Mouse (Mus musculus): ENCODE data around the gene Tle1. TPM values are rescaled to one million over a fixed set of nuclear protein-coding genes. Genes with fewer than 3 reads are reported as not detected.

The Tle1 gene
- 8.4 TPM for polyA plus RNA-seq (2021)

GRCm38 (mm10) chr4:72200559-72201409 is at the start of gene Tle1:
Gene Tle1 (minus strand): TSS chr4:72200919.
- CTCF ChIA-PET: no interaction called here

GRCm38 (mm10) chr4:72233584-72234219 is 33.0 kb upstream of the Tle1 start:
- in situ Hi-C loops (cut with MboI; ENCODE audit: low pct_unique_long_range_greater_than_20kb): no loop called here
- no peak for DNase-seq (ENCODE audit: low read depth, low spot score)
- no peaks in the 10 kb centered on the region for H3K27me3 ChIP-seq
- ChIA-PET CTCF (no interaction called here), POLR2A (no interaction called here)
- ATAC-seq: no peak
- TF ChIP-seq CTCF (IDR thresholded peaks at IDR 0.05): no peak

More at GRCm38 (mm10) chr4:72200559-72201409, at the start of gene Tle1:
- peak; percentile 92 for ATAC-seq
- in situ Hi-C loops (cut with MboI; ENCODE audit: low pct_unique_long_range_greater_than_20kb): no loop called here
- DNase-seq (ENCODE audit: low read depth, low spot score): peak; percentile 71
- no peak for TF ChIP-seq CTCF (IDR thresholded peaks at IDR 0.05)
- POLR2A ChIA-PET: interaction anchor here (1.4 kb wide), 1 partner anchor 40 kb away, joined by 4 read pairs; no protein-coding TSS in a partner anchor
- peaks cover 5% of the 10 kb centered on the region for H3K27me3 ChIP-seq

GRCm38 (mm10) chr4:72232206-72232605 is 31.5 kb upstream of the Tle1 start:
- ATAC-seq (no peak), DNase-seq (ENCODE audit: low read depth, low spot score) (no peak)
- TF ChIP-seq CTCF (IDR thresholded peaks at IDR 0.05): no peak
- CTCF ChIA-PET: no interaction called here
- no peaks in the 10 kb centered on the region for H3K27me3 ChIP-seq
- POLR2A ChIA-PET: no interaction called here
- in situ Hi-C loops (cut with MboI; ENCODE audit: low pct_unique_long_range_greater_than_20kb): no loop called here

GRCm38 (mm10) chr4:72230832-72231231 is 30.1 kb upstream of the Tle1 start:
- CTCF ChIA-PET: no interaction called here
- TF ChIP-seq CTCF (IDR thresholded peaks at IDR 0.05): no peak
- POLR2A ChIA-PET: no interaction called here
- in situ Hi-C loops (cut with MboI; ENCODE audit: low pct_unique_long_range_greater_than_20kb): no loop called here
- ATAC-seq (no peak), DNase-seq (ENCODE audit: low read depth, low spot score) (no peak)
- H3K27me3 ChIP-seq: no peaks in the 10 kb centered on the region

- H3K27me3 ChIP-seq: peaks cover 5% of the 10 kb centered on the region
- ATAC-seq (no peak), DNase-seq (ENCODE audit: low read depth, low spot score) (no peak)
- no peak for TF ChIP-seq CTCF (IDR thresholded peaks at IDR 0.05)
- in situ Hi-C loops (cut with MboI; ENCODE audit: low pct_unique_long_range_greater_than_20kb): no loop called here
- ChIA-PET CTCF (no interaction called here), POLR2A (interaction anchor here (0.6 kb wide), 1 partner anchor 197 kb away, joined by 4 read pairs; no protein-coding TSS in a partner anchor)
Measured at GRCm38 (mm10) chr4:72221629-72222028, 20.9 kb upstream of the Tle1 start.

GRCm38 (mm10) chr4:72204420-72205045 is 3.8 kb upstream of the Tle1 start:
- in situ Hi-C loops (cut with MboI; ENCODE audit: low pct_unique_long_range_greater_than_20kb): no loop called here
- ChIA-PET POLR2A (no interaction called here), CTCF (no interaction called here)
- peaks cover 5% of the 10 kb centered on the region for H3K27me3 ChIP-seq
- ATAC-seq (no peak), DNase-seq (ENCODE audit: low read depth, low spot score) (no peak)
- TF ChIP-seq CTCF (IDR thresholded peaks at IDR 0.05): no peak

GRCm38 (mm10) chr4:72201521-72201991 is 837 bp upstream of the Tle1 start:
- POLR2A ChIA-PET: no interaction called here

GRCm38 (mm10) chr4:72199571-72200558 is 854 bp downstream of the Tle1 start:
- in situ Hi-C loops (cut with MboI; ENCODE audit: low pct_unique_long_range_greater_than_20kb): loop anchor here (10.0 kb wide), 1 partner anchor 95 kb away; no protein-coding TSS in a partner anchor

More at GRCm38 (mm10) chr4:72201521-72201991, 837 bp upstream of the Tle1 start:
- no peak for TF ChIP-seq CTCF (IDR thresholded peaks at IDR 0.05)
- CTCF ChIA-PET: no interaction called here
- DNase-seq (ENCODE audit: low read depth, low spot score) (no peak), ATAC-seq (no peak)
- H3K27me3 ChIP-seq: peaks cover 5% of the 10 kb centered on the region
- in situ Hi-C loops (cut with MboI; ENCODE audit: low pct_unique_long_range_greater_than_20kb): no loop called here

GRCm38 (mm10) chr4:72198877-72199411 is 1.8 kb downstream of the Tle1 start:
- TF ChIP-seq CTCF (IDR thresholded peaks at IDR 0.05): no peak
- H3K27me3 ChIP-seq: peaks cover 5% of the 10 kb centered on the region
- ATAC-seq: peak; percentile 40
- CTCF ChIA-PET: interaction anchor here (1.0 to 1.2 kb wide), 2 partner anchors 14 to 77 kb away, joined by 3 read pairs; no protein-coding TSS in a partner anchor
- POLR2A ChIA-PET: interaction anchor here (1.4 kb wide), 1 partner anchor 38 kb away, joined by 4 read pairs; no protein-coding TSS in a partner anchor
- no peak for DNase-seq (ENCODE audit: low read depth, low spot score)
- in situ Hi-C loops (cut with MboI; ENCODE audit: low pct_unique_long_range_greater_than_20kb): loop anchor here (10.0 kb wide), 1 partner anchor 94 kb away; no protein-coding TSS in a partner anchor

More at GRCm38 (mm10) chr4:72199571-72200558, 854 bp downstream of the Tle1 start:
- ChIA-PET CTCF (interaction anchor here (1.0 kb wide), 1 partner anchor 76 kb away, joined by 3 read pairs; no protein-coding TSS in a partner anchor), POLR2A (interaction anchor here (1.4 kb wide), 1 partner anchor 39 kb away, joined by 4 read pairs; no protein-coding TSS in a partner anchor)
- peaks cover 5% of the 10 kb centered on the region for H3K27me3 ChIP-seq
- no peak for TF ChIP-seq CTCF (IDR thresholded peaks at IDR 0.05)
- DNase-seq (ENCODE audit: low read depth, low spot score): no peak
- ATAC-seq: peak; percentile 20
